Mouse (Mus musculus): ENCODE data around the gene Abcg1.

DNA sequence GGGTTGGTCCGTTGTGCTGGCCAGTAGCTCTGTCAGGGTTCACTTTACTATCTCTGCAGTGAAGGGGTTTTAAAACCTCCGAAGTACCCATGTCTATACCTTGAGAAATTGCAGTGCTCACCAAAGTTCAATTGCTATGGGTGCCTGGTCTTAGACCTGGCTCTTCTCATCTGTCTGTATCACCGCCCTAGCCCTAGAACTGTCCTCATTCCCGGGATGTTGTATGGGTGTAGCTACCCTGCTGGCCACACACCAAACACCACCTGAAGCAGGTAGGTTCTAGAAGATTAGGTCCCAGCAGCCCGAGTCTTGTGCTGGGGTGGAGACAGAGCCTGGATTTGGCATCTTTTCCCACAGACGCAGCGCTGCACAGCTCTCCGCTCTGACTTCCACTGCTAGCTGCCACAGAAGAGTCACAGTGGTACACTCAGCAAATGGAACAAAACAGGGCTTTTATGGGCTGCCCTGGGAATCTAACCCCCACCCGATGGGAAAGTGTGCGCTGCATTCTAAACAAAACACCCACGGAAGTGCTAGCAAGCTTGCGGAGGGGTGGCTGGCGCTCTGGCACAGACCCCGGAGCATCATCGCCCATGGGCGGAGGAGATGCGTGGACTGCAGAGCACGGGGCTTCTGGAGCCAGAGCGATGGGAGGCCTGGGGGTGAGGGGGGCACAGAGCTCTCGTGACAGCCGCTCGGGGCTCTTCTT, 21.2 kb upstream of the Abcg1 start:
- TF ChIP-seq CTCF (IDR thresholded peaks at IDR 0.05; ENCODE audit: borderline replicate concordance, extremely low read depth, insufficient read depth, insufficient read length) = no peak
- no peak for TF ChIP-seq POLR2A (IDR thresholded peaks at IDR 0.05; ENCODE audit: borderline replicate concordance, extremely low read depth, insufficient read depth, insufficient read length, poor library complexity, severe bottlenecking)
